Mouse (Mus musculus) bone marrow macrophage, adult 2 months (primary cell): ENCODE measurements around the gene Slamf7. TPM values are rescaled to one million over a fixed set of nuclear protein-coding genes. Genes with fewer than 3 reads are reported as not detected.

Source experiments
- H3K27ac ChIP-seq: 2 replicates; pipeline ENCODE4 v1.5.1; 2012; ENCODE audit warnings: low read depth, low read length; ENCODE audit not compliant: insufficient read depth
- H3K4me1 ChIP-seq: 2 replicates; pipeline ENCODE4 v1.6.1; 2012; ENCODE audit warnings: low read length; ENCODE audit not compliant: control insufficient read depth, insufficient read depth
- H3K4me3 ChIP-seq: 2 replicates; pipeline ENCODE4 v1.5.1; 2012; ENCODE audit warnings: mild to moderate bottlenecking, low read length, moderate library complexity; ENCODE audit not compliant: insufficient read depth
- CTCF ChIP-seq: IDR thresholded peaks from 2 replicates; pipeline ENCODE4 v1.5.1; 2012; ENCODE audit warnings: low read depth, mild to moderate bottlenecking, low read length, moderate library complexity
- POLR2A ChIP-seq: IDR thresholded peaks from 2 replicates; pipeline ENCODE4 v1.6.1; 2012; ENCODE audit warnings: mild to moderate bottlenecking, low read depth, low read length, borderline replicate concordance
- polyA plus RNA-seq: library from polyadenylated mRNA; stranded (reverse); fragments of >200 nt; gene quantifications from 2 replicates; pipeline ENCODE4 v1.2.4, GENCODE M21; 2012; ENCODE audit not compliant: missing spikeins, insufficient read depth, insufficient read length

Slamf7 gene
- polyA plus RNA-seq, 1 experiment = 177 TPM

GRCm38 (mm10) chr1:171667160-171667559 is 14.3 kb upstream of the Slamf7 start:
- H3K4me1 ChIP-seq = peaks cover 15% of the 10 kb centered on the region
- H3K27ac ChIP-seq = no peak overlapping the region
- no peak overlapping the region for H3K4me3 ChIP-seq
- no peak for TF ChIP-seq CTCF
- no peak for TF ChIP-seq POLR2A

GRCm38 (mm10) chr1:171666350-171666749 is 13.5 kb upstream of the Slamf7 start:
- peaks cover 21% of the 10 kb centered on the region for H3K4me1 ChIP-seq
- no peak overlapping the region for H3K27ac ChIP-seq
- no peak overlapping the region for H3K4me3 ChIP-seq
- TF ChIP-seq CTCF (no peak), POLR2A (no peak)

GRCm38 (mm10) chr1:171663757-171664156 is 10.9 kb upstream of the Slamf7 start:
- Histone ChIP-seq H3K27ac (no peak overlapping the region), H3K4me1 (peaks cover 41% of the 10 kb centered on the region), H3K4me3 (no peak overlapping the region)
- no peak for TF ChIP-seq POLR2A
- no peak for TF ChIP-seq CTCF

GRCm38 (mm10) chr1:171661482-171661881 is 8.6 kb upstream of the Slamf7 start:
- no peak for TF ChIP-seq CTCF
- TF ChIP-seq POLR2A = no peak
- H3K4me3 ChIP-seq = no peak overlapping the region

GRCm38 (mm10) chr1:171660423-171660822 is 7.6 kb upstream of the Slamf7 start:
- TF ChIP-seq POLR2A (no peak), CTCF (no peak)
- H3K4me3 ChIP-seq = no peak overlapping the region
- peak overlapping the region; percentile 36 for H3K27ac ChIP-seq
- H3K4me1 ChIP-seq = peaks cover 47% of the 10 kb centered on the region

More at GRCm38 (mm10) chr1:171661482-171661881, 8.6 kb upstream of the Slamf7 start:
- peak overlapping the region; percentile 49 for H3K27ac ChIP-seq
- H3K4me1 ChIP-seq = peaks cover 54% of the 10 kb centered on the region

- Histone ChIP-seq H3K4me3 (no peak overlapping the region), H3K4me1 (peaks cover 44% of the 10 kb centered on the region), H3K27ac (peak overlapping the region; percentile 94)
- no peak for TF ChIP-seq CTCF
- TF ChIP-seq POLR2A = no peak
Measured at GRCm38 (mm10) chr1:171658561-171658991, 5.7 kb upstream of the Slamf7 start.

GRCm38 (mm10) chr1:171648840-171649239 is 4.0 kb downstream of the Slamf7 start:
- Histone ChIP-seq H3K4me1 (peaks cover 32% of the 10 kb centered on the region), H3K4me3 (peak overlapping the region; percentile 1; the same call in 1 of the 2 replicates), H3K27ac (no peak overlapping the region)

GRCm38 (mm10) chr1:171647716-171648115 is 5.1 kb downstream of the Slamf7 start:
- TF ChIP-seq POLR2A (no peak), CTCF (no peak)
- H3K27ac ChIP-seq = no peak overlapping the region
- peaks cover 35% of the 10 kb centered on the region for H3K4me1 ChIP-seq
- H3K4me3 ChIP-seq = no peak overlapping the region

More at GRCm38 (mm10) chr1:171648840-171649239, 4.0 kb downstream of the Slamf7 start:
- TF ChIP-seq POLR2A = no peak
- no peak for TF ChIP-seq CTCF

- Histone ChIP-seq H3K27ac (peak overlapping the region; percentile 70), H3K4me3 (0 out of 2 replicates have a peak overlapping the region, but pooled peaks have one; percentile 7), H3K4me1 (peaks cover 35% of the 10 kb centered on the region)
- TF ChIP-seq CTCF (no peak), POLR2A (no peak)
Measured at GRCm38 (mm10) chr1:171646429-171646940, 6.3 kb downstream of the Slamf7 start.

GRCm38 (mm10) chr1:171643612-171644011 is 9.2 kb downstream of the Slamf7 start:
- H3K27ac ChIP-seq = no peak overlapping the region

GRCm38 (mm10) chr1:171640796-171641195 is 12.0 kb downstream of the Slamf7 start:
- Histone ChIP-seq H3K27ac (no peak overlapping the region), H3K4me3 (no peak overlapping the region), H3K4me1 (peaks cover 35% of the 10 kb centered on the region)
- TF ChIP-seq POLR2A = no peak
- TF ChIP-seq CTCF = no peak

More at GRCm38 (mm10) chr1:171643612-171644011, 9.2 kb downstream of the Slamf7 start:
- TF ChIP-seq POLR2A (no peak), CTCF (no peak)
- Histone ChIP-seq H3K4me1 (peaks cover 37% of the 10 kb centered on the region), H3K4me3 (no peak overlapping the region)

- H3K4me3 ChIP-seq = no peak overlapping the region
- H3K27ac ChIP-seq = no peak overlapping the region
- TF ChIP-seq POLR2A = no peak
- H3K4me1 ChIP-seq = peaks cover 41% of the 10 kb centered on the region
Measured at GRCm38 (mm10) chr1:171638686-171639085, 14.1 kb downstream of the Slamf7 start.
